Mouse (Mus musculus) gastrocnemius, adult 2 months (tissue): ENCODE measurements around the gene Slc24a5. TPM values are rescaled to one million over a fixed set of nuclear protein-coding genes. Genes with fewer than 3 reads are reported as not detected.
A peak's percentile ranks its signal among the peaks of the same experiment; 100 is the strongest.
"Not testable (repeated sequence)": the region's sequence is repeated elsewhere in the genome, so short reads cannot be mapped to it uniquely, and the experiment has no call there.

Experiments
- DNase-seq: peaks from one replicate; pipeline ENCODE4 v3.0.0; 2022
- H3K27ac ChIP-seq: fragments of 200-600 bp; 2 replicates; pipeline ENCODE4 v1.8.1; 2022; ENCODE audit warnings: mild to moderate bottlenecking
- H3K4me3 ChIP-seq: fragments of 200-600 bp; 2 replicates; pipeline ENCODE4 v1.8.1; 2022; ENCODE audit warnings: mild to moderate bottlenecking, moderate library complexity
- CTCF ChIP-seq: fragments of 200-600 bp; IDR thresholded peaks from 2 replicates; pipeline ENCODE4 v1.8.1; 2022; ENCODE audit warnings: antibody characterized with exemption, mild to moderate bottlenecking, moderate library complexity
- intact Hi-C: fragments of 180-260 bp; cut with DNase I; formaldehyde crosslinking; loops from one replicate; pipeline ENCODE4 v1.15.1; 2025
- total RNA-seq, 2 experiments: library from RNA; stranded (reverse); gene quantifications; 2 replicates each; pipeline ENCODE4 v1.2.3; 2021

The Slc24a5 gene
- total RNA-seq, 2 experiments from 2014 or later = not detected

DNA sequence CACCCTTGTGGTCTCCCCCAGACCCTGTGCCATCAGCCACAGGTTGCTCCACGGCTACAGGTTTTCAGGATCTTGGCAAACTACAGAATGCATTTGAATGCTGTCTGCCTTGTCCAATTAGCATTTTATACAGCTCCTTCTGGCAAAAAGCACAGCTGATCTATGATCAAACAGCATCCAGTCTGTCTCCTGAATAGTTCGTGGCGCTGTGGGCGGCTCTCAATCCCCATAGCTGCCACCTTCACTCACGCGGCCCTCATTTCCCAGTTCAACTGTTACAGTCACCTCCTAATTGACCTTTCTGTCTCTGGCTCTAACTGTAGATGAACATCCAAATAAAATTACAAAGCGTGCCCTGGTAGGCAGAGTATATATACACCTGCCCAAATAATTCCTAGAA lies 551 bp upstream of the Slc24a5 start:
- no peak for TF ChIP-seq CTCF
- intact Hi-C loops = no loop called here

DNA sequence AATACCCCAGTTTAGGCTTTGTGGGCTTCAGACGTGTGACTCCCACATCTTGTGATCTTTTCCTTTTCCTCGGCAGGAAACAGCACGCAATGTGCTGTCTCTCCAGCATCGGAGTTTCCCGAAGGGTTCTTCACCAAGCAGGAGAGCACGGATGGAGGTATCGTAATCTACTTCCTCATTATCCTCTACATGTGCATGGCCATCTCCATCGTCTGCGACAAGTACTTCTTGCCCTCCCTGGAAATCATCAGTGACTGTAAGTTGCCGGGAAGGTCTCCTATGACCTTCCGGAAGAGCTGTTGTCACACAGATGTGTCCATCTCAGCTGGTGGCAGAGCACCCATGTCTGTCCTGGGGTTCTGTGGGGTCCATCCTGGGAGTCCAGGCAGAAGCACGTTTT lies 772 bp downstream of the Slc24a5 start:
- intact Hi-C loops = no loop called here
- Histone ChIP-seq H3K27ac (no peak overlapping the region), H3K4me3 (no peak overlapping the region)
- TF ChIP-seq CTCF = no peak
- no peak for DNase-seq

More for the DNA sequence above, 551 bp upstream of the Slc24a5 start:
- Histone ChIP-seq H3K27ac (no peak overlapping the region), H3K4me3 (no peak overlapping the region)
- no peak for DNase-seq

DNA sequence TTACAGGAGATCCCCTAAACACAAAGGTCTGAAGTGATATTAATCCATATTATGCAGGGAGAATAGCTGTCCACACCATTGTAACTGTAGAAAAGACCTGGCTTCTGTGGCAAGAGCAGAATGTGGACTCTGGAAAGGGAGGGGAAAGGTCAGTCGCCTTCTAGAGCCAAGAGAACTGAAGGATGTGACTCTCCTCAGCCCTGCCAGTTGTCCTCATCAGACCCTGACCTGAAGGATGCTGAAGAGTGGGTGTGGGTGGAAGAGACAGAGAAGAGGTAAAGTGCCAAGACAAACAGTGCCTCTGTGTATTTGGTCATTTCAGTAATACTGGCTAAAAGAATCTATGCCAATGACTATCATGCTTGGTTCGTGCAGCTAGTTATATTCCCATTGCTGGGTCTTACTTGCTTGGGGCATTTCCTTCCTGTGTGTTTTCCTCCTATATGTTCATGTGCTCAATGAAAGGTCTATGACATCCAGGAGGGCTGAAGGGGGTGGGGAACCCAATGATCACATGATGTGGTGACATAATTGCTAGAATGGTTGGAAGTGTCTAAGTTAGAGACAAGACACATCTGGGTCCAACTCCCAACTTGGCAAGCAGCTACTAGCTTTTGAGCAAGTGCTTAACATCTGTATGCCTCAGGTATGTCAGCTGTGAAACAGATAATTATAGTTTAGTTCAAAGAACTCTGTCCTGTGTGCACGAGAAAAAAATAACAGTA lies 5.3 kb downstream of the Slc24a5 start:
- no peak for DNase-seq

DNA sequence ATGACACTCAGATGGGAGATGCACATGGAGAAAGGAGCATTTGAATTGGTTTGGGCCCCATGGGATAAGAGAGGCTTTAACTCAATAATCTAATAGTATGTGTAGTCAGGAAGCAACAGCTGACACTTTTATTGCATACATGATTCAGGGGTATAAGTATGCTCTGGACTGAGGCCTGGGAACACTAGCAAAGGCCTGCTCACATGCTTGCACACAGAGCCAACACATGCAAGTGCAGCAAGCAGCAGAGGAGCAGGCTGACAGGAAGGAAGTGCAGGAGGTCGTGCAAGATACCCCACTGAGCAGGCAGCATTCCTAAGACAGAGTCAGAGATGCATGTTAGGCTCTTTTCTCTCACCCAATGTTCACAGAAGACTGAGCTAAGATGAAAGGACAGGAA lies 16.0 kb downstream of the Slc24a5 start:
- no peak for DNase-seq
- no peak for TF ChIP-seq CTCF
- H3K4me3 ChIP-seq = no peak overlapping the region
- intact Hi-C loops = no loop called here
- H3K27ac ChIP-seq = no peak overlapping the region

More for the DNA sequence above, 5.3 kb downstream of the Slc24a5 start:
- Histone ChIP-seq H3K27ac (no peak overlapping the region), H3K4me3 (no peak overlapping the region)
- TF ChIP-seq CTCF = no peak
- intact Hi-C loops = no loop called here

DNA sequence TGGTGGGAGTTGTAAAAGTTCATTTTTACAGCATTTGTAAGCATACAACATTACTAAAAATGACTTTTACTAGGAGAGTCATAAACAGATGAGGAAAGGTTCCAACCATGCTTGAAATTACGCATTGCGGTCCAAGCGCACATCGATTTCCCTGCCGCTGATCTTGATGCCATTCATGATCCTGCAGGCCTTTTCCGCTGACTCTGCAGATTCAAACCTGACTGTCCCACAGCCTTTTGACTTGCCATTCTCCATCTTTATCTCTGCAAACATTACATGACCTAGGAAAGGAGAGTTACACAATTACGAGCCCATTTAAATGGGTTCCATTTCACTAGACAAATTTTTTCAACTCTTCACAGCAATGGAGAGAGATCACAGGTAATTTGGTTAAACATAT lies 20.8 kb downstream of the Slc24a5 start:
- intact Hi-C loops = no loop called here
- no peak overlapping the region for H3K4me3 ChIP-seq
- DNase-seq = no peak
- H3K27ac ChIP-seq = no peak overlapping the region
- no peak for TF ChIP-seq CTCF

DNA sequence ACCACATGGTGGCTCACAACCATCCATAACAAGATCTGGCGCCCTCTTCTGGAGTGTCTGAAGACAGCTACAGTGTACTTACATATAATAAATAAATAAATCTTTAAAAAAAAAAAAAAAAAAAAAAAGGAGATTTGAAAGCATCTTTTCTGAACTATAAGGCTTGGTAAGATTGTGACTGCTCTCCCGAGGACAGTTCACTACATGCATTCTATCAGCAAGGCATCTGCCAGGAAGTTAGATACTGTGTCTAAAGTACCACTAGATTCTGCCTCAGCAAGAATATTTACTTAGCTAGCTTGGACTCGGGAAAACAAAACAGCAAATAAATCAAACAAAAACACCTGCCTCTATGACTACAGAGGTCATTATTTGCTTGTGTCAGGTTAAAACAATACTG lies 24.2 kb downstream of the Slc24a5 start:
- DNase-seq, intact Hi-C loops, H3K4me3 ChIP-seq, H3K27ac ChIP-seq: not testable (repeated sequence)
- peak; percentile 2; the same call in 1 of the 2 replicates for TF ChIP-seq CTCF

DNA sequence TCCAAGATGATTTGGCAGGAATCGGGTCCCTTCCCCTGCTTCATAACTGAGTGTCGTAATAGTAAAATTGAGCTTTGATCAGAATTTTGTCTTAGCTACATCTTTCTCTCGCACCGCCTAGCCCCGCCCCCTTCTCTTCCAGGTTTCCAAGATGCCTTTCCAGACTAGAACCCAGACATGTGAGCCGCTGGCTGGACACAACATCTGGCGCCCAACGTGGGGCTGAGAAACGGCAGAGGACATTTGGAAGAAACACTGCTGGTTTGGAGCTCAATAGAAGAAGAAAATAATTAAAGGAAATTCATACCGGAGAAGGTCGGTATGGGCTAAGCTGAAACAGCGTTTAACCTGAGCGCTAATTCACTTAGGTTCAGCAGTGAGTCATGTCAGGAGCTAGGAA lies 36.6 kb downstream of the Slc24a5 start:
- DNase-seq, H3K4me3 ChIP-seq, H3K27ac ChIP-seq, intact Hi-C loops: not testable (repeated sequence)

DNA sequence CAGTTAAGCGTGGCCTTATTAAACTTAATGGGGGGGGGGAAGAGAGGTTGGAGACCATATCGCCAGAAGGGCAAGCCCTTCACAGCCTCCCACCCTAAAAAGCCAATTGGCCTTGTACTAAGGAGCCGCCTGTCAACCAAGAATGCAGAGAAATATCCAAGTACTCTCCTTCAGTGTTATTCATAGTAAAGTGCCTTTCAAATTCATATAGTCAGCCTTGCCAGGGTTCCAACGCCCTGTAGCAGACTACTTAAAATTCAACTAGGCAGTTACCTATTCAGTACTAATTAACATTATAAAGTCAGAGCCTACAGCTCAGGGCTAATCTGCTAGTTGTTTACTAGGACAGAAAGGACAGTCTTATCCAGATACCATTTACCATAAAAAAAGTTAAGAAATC lies 38.6 kb downstream of the Slc24a5 start:
- H3K27ac ChIP-seq, H3K4me3 ChIP-seq, intact Hi-C loops, DNase-seq: not testable (repeated sequence)

DNA sequence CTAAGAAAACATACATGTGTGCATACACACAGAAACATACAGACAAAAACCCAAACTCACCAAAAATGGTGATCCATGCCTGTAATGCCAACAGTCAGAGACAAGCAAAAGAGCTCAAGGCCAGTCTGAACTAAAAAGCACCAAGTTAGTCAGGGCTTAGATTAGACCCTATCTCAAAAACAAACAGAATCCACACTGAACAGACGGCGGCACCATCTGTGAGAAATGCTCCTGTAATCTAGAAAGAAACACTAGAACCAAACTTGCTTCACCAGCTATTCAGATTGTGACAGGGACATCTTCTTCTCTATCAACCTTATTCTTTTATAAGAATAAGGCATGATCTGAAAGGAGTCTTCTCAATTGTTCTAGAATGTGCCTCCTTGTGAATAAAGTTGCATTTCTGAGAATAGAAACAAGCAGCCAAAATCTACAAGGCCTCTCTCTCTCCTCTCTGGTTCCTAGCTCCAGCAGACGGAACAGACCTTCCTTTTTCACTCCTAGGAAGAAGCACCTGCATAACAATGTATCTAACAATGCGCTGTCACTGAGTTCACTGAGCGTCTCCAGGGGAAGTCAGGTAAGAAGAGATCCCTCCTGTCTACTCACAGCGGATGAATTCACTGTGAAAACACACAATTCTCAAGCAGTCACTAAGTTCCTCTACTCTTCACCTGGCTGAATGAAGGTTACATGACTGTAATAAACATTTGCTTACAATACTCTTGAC lies 51.6 kb downstream of the Slc24a5 start:
- no peak for TF ChIP-seq CTCF
- Histone ChIP-seq H3K27ac (no peak overlapping the region), H3K4me3 (no peak overlapping the region)
- no peak for DNase-seq
- intact Hi-C loops = no loop called here

DNA sequence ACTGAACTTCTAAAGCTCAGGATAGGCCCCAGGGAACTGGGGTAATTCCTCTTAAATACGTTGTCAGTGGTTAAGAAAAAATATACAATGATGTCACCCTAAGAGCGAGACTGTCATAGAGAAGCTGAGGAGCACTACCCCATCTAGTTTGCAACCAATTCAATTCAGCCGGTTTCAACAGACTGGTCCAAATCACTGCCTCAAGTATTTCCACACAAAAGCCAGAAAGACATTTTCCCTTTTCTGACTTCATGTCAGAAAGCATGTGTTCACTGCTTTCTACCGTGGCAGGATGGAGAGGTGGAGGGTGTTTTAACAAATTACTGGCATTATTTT lies 54.3 kb downstream of the Slc24a5 start:
- H3K4me3 ChIP-seq = peak overlapping the region; percentile 78
- intact Hi-C loops = no loop called here
- DNase-seq = no peak
- no peak overlapping the region for H3K27ac ChIP-seq
- TF ChIP-seq CTCF = no peak

DNA sequence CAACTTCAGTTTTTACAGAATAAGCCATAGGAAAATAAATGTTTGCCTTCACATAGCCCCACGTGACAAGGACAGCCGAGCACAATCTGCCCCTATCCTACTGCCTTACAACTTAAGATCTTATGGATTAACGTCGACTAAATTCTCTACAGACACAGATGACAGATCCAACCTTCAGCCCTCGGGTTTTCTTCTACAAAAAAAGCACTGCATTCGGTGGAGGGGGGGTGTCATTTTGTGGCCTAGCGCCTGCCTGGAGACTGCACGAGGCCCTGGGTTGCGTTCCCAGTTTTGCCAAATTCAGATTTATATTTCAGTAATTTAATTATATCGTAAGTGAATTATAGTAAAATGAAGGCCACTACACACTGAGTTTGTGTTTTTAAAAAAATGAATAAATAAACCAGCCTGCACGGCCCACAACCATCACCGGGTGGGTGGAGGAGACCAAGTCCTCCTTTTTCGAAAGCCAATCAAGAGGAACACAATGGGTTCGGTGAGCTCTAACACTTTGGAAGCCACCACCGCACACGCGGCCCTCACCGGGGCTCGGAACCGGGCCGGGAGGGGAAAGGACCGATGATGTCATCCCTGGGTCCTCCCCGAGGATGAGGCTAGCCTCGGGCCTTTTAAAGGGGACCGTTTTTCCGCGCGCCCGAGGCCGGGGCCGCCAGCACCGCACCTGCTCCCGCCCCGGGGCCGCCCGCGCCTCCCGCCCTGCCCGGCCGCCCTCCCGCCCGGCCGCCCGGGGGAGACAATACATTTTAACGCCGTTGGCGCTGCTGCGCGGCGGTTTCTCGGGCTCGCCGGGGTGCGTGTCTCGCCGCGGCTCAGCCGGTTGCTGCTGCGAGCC lies 54.9 kb downstream of the Slc24a5 start:
- DNase-seq = peak; percentile 57
- Histone ChIP-seq H3K27ac (peak overlapping the region; percentile 73), H3K4me3 (peak overlapping the region; percentile 78)
- intact Hi-C loops = no loop called here
- TF ChIP-seq CTCF = no peak

DNA sequence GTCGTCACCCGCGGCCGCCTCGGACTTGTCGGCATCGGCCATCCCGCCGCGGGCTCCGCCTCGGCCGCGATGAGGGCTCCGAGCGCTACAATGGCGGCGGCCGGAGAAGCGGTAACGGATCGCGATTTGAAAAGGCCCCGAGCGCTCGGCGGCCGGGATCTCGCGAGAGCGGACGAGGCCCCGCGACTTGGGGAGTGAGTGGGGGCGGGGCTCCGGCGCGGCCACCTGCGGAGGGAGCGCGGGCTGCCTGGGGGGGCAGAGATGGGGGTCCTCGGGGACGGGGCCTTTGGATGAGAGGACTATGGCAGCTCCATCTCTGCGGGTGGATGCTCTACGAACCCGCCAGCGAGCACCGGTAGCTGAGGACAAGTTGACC lies 55.5 kb downstream of the Slc24a5 start, which contains the start of gene Myef2:
TSS of gene Myef2 (minus strand) at position 185 of the 376 bp plus-strand sequence.
- TF ChIP-seq CTCF = no peak
- intact Hi-C loops = no loop called here
- H3K4me3 ChIP-seq = peak within 1 kb of the TSS; percentile 78
- DNase-seq = peak; percentile 86
- H3K27ac ChIP-seq = peak within 1 kb of the TSS; percentile 73

DNA sequence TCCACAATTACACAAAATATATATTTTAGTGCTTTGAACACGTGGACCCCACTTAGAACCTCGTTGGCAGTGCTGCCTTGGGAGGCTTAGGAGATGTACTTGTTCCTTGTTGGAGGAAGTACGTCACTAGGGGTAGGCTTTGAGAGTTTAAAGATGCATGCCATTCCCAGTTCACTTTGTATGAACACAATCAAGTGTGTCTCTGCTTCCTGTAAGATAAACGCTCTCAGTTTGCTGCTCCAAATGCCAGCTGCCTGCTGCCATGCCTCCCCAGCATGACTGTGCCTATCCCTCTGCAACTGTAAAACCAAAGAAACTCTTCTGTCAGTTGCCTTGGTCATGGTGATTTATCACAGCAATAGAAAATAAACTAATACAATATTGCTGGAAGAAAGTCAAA lies 57.9 kb downstream of the Slc24a5 start:
- H3K27ac ChIP-seq = no peak overlapping the region
- DNase-seq = no peak
- no peak overlapping the region for H3K4me3 ChIP-seq
- intact Hi-C loops = no loop called here
- no peak for TF ChIP-seq CTCF
